Mouse (Mus musculus) midbrain, embryonic 10.5 days (tissue): ENCODE measurements around the gene Fancl. TPM values are rescaled to one million over a fixed set of nuclear protein-coding genes. Genes with fewer than 3 reads are reported as not detected.

Experiments
- DNase-seq: peaks from one replicate; pipeline ENCODE4 v3.0.0-alpha.2; 2017; ENCODE audit warnings: low spot score
- H3K27ac ChIP-seq: fragments of 300-500 bp; sonication (generic); replicated peaks from 2 replicates; pipeline ENCODE4 v1.5.1; 2016; ENCODE audit warnings: mild to moderate bottlenecking
- H3K27me3 ChIP-seq: fragments of 300-500 bp; sonication (generic); 2 replicates; pipeline ENCODE4 v1.6.1; 2016; ENCODE audit warnings: low read depth, mild to moderate bottlenecking; ENCODE audit not compliant: poor library complexity, severe bottlenecking
- H3K36me3 ChIP-seq: fragments of 300-500 bp; sonication (generic); 2 replicates; pipeline ENCODE4 v1.6.1; 2016; ENCODE audit warnings: mild to moderate bottlenecking, moderate library complexity
- H3K4me1 ChIP-seq: fragments of 300-500 bp; sonication (generic); 2 replicates; pipeline ENCODE4 v1.6.1; 2016
- H3K4me3 ChIP-seq: fragments of 300-500 bp; sonication (generic); 2 replicates; pipeline ENCODE4 v1.5.1; 2016; ENCODE audit warnings: mild to moderate bottlenecking, moderate library complexity
- H3K9me3 ChIP-seq: fragments of 300-500 bp; sonication (generic); replicated peaks from 2 replicates; pipeline ENCODE4 v1.6.1; 2016; ENCODE audit warnings: mild to moderate bottlenecking
- WGBS: fragments of 180-500 bp; shearing (Covaris S2); methylation state at CpG from one replicate; pipeline ENCODE4 v1.1.7; 2016; 5-methylcytosine and 5-hydroxymethylcytosine counted together
- polyA plus RNA-seq: library from polyadenylated mRNA; unstranded; fragments of >200 nt; fragmentation: Nextera tagmentation; extraction: Ambion mirVana; gene quantifications from 2 replicates; pipeline ENCODE4 v1.2.1, GENCODE M21; 2016

The Fancl gene
- polyA plus RNA-seq, 1 experiment from 2014 or later: 37.6 TPM

DNA sequence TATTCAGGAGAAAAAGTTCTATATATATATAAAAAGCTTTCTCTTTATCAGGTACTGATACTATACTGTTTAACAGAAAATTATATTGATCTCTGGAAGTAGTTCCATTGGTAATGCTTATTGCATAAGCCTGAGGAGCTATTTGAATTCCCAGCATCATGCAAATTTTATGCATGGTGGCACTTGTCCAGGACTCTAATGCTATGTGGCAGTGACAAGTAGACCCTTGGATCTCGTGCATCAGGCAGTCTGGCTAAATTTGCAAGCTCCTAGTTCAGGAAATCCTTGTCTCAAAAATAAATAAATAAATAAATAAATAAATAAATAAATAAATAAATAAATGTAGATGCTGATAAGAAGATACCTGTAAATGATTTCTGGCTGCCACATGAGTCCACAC lies 55.2 kb downstream of the Fancl start:
- no peaks in the 10 kb centered on the region for H3K4me1 ChIP-seq
- 0 out of 2 replicates have a peak, but pooled peaks cover 3% of the 10 kb centered on the region for H3K36me3 ChIP-seq
- DNase-seq: no peak
- H3K27me3 ChIP-seq: no peaks in the 10 kb centered on the region
- no peaks in the 10 kb centered on the region for H3K9me3 ChIP-seq
- no peak overlapping the region for H3K27ac ChIP-seq
- H3K4me3 ChIP-seq: no peak overlapping the region
- 75% methylated on average over 1 of the region's 1 CpGs for WGBS

GRCm38 (mm10) chr11:26444374-26444773 lies 58.4 kb downstream of the Fancl start:
- Histone ChIP-seq H3K36me3 (peaks cover 6% of the 10 kb centered on the region; the same call in 1 of the 2 replicates), H3K9me3 (no peaks in the 10 kb centered on the region), H3K4me1 (no peaks in the 10 kb centered on the region), H3K4me3 (no peak overlapping the region), H3K27me3 (no peaks in the 10 kb centered on the region), H3K27ac (no peak overlapping the region)
- DNase-seq: no peak

DNA sequence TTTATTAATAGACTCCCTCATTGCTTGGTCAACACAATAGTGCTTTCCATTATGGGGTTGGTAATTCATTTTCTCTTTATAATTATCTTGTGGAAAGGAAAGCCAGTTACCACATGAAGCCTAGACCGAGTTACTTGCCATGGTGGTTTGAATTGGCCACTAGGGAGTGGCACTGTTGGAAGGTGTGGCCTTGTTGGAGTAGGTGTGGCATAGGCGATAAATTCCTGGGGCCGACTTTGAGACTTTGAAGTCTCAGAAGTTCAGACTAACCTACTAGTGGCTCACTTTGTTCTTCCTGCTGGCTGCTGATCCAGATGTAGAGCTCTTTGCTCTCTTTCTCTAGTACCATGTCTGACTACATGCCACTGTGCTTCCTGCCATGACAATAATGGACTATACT lies 63.9 kb downstream of the Fancl start:
- no peak overlapping the region for H3K27ac ChIP-seq
- no peaks in the 10 kb centered on the region for H3K9me3 ChIP-seq
- H3K4me3 ChIP-seq: no peak overlapping the region
- H3K36me3 ChIP-seq: peaks cover 3% of the 10 kb centered on the region; the same call in 1 of the 2 replicates
- H3K4me1 ChIP-seq: no peaks in the 10 kb centered on the region
- DNase-seq: no peak
- WGBS: 86% methylated on average over 3 of the region's 3 CpGs
- no peaks in the 10 kb centered on the region for H3K27me3 ChIP-seq

DNA sequence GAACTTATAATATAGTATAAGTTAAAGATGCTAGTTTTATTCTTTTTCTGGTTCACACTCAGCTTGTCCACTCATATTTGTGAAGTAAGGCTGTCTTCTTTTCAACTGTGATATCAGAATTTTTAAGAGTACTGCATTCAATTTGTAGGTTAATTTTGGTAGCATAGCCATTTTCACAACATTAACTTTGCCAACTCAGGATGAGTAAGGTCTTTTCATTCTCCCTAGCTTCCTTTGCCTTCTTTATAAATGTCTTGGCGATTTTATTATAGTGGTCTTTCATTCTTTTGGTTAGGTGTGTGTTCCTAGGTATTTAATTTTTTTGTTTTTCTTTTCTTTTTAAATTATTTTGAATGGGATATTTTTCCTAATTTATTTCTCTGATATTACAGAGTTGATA lies 64.7 kb downstream of the Fancl start:
- no peaks in the 10 kb centered on the region for H3K9me3 ChIP-seq
- DNase-seq: no peak
- no peak overlapping the region for H3K4me3 ChIP-seq
- no peak overlapping the region for H3K27ac ChIP-seq
- no peaks in the 10 kb centered on the region for H3K27me3 ChIP-seq
- H3K36me3 ChIP-seq: peaks cover 3% of the 10 kb centered on the region; the same call in 1 of the 2 replicates
- WGBS: 100% methylated on average over 1 of the region's 1 CpGs
- H3K4me1 ChIP-seq: no peaks in the 10 kb centered on the region

- WGBS: 91% methylated on average over 2 of the region's 2 CpGs
- Histone ChIP-seq H3K27me3 (no peaks in the 10 kb centered on the region), H3K36me3 (peaks cover 3% of the 10 kb centered on the region; the same call in 1 of the 2 replicates), H3K4me3 (no peak overlapping the region), H3K4me1 (no peaks in the 10 kb centered on the region), H3K9me3 (no peaks in the 10 kb centered on the region), H3K27ac (no peak overlapping the region)
- no peak for DNase-seq
Measured at GRCm38 (mm10) chr11:26451228-26451627, 65.3 kb downstream of the Fancl start.

DNA sequence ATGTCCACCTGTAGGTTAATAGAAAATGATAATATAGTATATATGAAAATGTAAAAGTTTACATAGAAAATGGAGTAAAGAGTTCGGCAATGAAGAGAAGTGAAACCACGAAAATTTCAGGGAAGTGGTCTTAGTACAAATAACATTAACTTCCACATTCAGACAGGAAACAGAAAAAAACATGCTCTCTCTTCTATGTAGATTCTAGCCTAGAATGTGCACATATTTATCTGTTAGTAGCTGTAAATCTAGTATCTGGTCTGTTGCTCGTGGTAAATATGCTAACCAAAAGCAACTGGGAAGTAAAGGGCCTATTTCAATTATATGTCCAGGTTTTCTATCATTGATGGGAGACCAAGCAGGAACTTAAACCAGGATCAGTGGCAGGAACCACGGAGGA lies 66.8 kb downstream of the Fancl start:
- H3K27me3 ChIP-seq: no peaks in the 10 kb centered on the region
- no peaks in the 10 kb centered on the region for H3K9me3 ChIP-seq
- 92% methylated on average over 4 of the region's 4 CpGs for WGBS
- no peaks in the 10 kb centered on the region for H3K36me3 ChIP-seq
- no peaks in the 10 kb centered on the region for H3K4me1 ChIP-seq
- no peak overlapping the region for H3K27ac ChIP-seq
- no peak overlapping the region for H3K4me3 ChIP-seq
- no peak for DNase-seq

DNA sequence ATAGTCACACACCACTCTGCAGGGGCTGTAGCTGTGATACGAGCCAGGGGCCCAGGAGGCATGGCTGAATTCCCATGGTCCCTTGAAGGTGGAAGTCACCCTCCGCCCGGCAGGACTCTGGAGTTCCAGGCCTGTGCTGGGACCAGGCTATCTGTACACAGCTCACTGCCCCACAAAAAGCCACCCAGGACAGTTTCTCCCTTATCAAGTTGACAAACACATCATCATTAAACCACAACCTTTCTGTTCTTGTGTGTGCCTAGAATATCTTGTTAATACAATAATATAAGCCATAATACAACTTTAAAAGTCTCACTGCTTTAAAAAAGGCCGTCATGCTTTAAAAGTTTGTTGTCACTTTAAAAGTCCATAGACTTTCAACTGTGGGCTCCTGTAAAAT lies 68.1 kb downstream of the Fancl start:
- no peak overlapping the region for H3K4me3 ChIP-seq
- no peaks in the 10 kb centered on the region for H3K27me3 ChIP-seq
- no peaks in the 10 kb centered on the region for H3K36me3 ChIP-seq
- no peak overlapping the region for H3K27ac ChIP-seq
- DNase-seq: no peak
- no peaks in the 10 kb centered on the region for H3K4me1 ChIP-seq
- WGBS: 87% methylated on average over 4 of the region's 4 CpGs
- H3K9me3 ChIP-seq: no peaks in the 10 kb centered on the region

GRCm38 (mm10) chr11:26477037-26477739 lies 91.3 kb downstream of the Fancl start:
- DNase-seq: no peak
- H3K4me1 ChIP-seq: no peaks in the 10 kb centered on the region
- no peak overlapping the region for H3K4me3 ChIP-seq
- no peak overlapping the region for H3K27ac ChIP-seq
- 88% methylated on average over 6 of the region's 6 CpGs for WGBS
- peaks cover 32% of the 10 kb centered on the region for H3K36me3 ChIP-seq
- no peaks in the 10 kb centered on the region for H3K27me3 ChIP-seq
- no peaks in the 10 kb centered on the region for H3K9me3 ChIP-seq

DNA sequence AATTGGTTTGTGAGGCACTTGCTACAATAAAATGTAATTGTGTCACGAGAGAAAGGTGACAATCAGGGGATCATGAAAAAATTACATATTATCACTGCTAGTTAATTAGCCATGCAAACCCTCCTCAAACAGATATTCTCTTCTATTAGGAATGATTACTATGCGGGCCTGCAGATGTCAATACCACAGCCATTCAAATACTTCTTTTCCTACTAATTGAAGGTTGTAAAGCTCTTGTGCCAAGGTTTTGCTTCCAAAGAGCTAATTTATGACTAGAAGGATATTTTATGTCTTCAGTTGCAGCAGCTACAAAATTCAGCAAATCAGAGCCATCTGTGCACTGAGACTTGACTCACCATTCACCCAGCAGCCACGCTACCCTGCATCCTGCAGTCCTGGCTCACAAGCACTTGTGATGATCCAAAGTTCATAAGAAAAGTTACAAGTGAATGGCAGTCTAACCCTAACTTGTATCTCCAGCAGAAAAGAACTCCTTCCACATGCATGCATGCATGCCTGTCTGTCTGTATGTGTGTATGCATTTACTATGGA lies 95.8 kb downstream of the Fancl start:
- 89% methylated on average over 3 of the region's 3 CpGs for WGBS
- Histone ChIP-seq H3K27me3 (no peaks in the 10 kb centered on the region), H3K4me3 (no peak overlapping the region), H3K27ac (no peak overlapping the region), H3K9me3 (no peaks in the 10 kb centered on the region), H3K36me3 (peaks cover 1% of the 10 kb centered on the region; the same call in 1 of the 2 replicates), H3K4me1 (no peaks in the 10 kb centered on the region)
- no peak for DNase-seq

DNA sequence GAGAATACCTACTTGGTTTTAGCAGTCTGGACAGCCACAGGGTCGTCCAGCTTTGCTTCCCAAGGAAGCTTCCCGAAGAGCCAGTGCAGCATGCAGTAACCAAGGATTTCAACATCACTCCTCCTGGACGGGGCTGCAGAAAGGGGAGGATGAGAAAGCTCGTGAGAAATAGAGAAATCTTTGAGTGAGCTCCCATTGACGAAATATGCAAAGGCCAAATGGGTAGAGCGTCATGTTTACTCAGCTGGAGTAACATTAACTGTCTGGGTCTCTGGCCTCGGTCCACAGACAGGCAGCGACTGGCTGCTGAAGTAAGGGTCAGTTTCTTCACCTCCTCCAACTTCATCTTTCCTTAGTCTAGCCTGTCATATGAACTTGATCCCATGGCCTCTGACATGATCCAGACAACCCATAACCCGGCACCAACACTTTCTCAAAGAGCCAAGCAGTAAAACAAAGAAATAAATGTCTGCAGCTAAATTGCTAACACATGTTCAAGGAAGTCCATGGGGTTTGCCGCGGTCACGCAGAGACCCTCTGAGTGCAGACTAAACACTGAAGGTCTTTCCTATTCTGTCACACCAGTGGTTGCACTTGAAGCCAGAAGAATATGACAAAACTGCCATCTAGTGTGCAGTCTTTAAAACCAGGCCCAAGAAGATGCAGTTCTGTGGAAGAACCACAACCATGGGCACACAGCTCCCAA lies 104.0 kb downstream of the Fancl start:
- no peaks in the 10 kb centered on the region for H3K27me3 ChIP-seq
- no peak overlapping the region for H3K27ac ChIP-seq
- H3K4me1 ChIP-seq: no peaks in the 10 kb centered on the region
- H3K9me3 ChIP-seq: no peaks in the 10 kb centered on the region
- H3K36me3 ChIP-seq: peaks cover 4% of the 10 kb centered on the region; the same call in 1 of the 2 replicates
- DNase-seq: peak; percentile 20
- H3K4me3 ChIP-seq: no peak overlapping the region
- WGBS: 70% methylated on average over 12 of the region's 12 CpGs

DNA sequence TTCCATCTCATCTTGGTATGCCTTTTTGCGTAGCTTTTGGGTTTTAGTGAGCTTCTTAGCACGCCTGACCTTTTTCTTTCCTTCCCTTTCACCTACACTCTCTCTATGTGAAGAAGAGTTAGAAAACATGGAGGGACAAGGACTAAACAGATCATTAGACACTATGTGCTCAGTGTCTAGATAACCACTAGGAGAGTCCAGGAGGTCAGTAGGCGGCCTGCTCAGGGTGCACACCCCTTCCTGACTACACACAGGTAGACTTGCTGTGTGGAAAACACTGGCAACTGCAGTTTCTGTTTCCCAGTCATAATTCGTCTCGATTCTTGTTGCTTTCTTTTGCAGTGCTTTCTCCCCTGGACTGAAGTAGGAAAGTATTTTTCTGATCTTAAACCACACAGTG lies 110.0 kb downstream of the Fancl start:
- H3K27ac ChIP-seq: no peak overlapping the region
- no peak overlapping the region for H3K4me3 ChIP-seq
- H3K36me3 ChIP-seq: no peaks in the 10 kb centered on the region
- no peak for DNase-seq
- no peaks in the 10 kb centered on the region for H3K9me3 ChIP-seq
- no peaks in the 10 kb centered on the region for H3K4me1 ChIP-seq
- 88% methylated on average over 5 of the region's 5 CpGs for WGBS
- no peaks in the 10 kb centered on the region for H3K27me3 ChIP-seq

DNA sequence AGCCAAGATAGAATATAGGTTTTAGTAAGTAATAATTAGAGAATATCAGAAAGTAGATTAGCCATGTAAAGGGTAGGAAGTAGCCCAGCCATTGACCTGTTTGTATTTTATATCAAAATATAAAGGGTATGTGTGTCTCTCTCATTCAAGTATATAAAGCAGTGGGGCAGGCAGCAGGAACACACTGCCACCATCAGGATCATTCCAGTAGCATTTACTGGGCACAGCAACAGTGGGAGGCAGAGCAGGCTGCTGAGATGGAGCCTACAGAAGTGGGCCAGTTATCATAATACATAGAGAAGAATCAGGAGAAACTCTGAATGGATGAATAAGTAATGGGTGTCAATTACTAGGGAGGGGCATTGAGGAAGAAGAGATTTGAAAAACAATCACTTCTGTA lies 127.7 kb downstream of the Fancl start:
- no peaks in the 10 kb centered on the region for H3K27me3 ChIP-seq
- no peaks in the 10 kb centered on the region for H3K4me1 ChIP-seq
- H3K27ac ChIP-seq: no peak overlapping the region
- no peak for DNase-seq
- H3K36me3 ChIP-seq: peaks cover 10% of the 10 kb centered on the region
- H3K4me3 ChIP-seq: no peak overlapping the region
- peaks cover 4% of the 10 kb centered on the region for H3K9me3 ChIP-seq

GRCm38 (mm10) chr11:26516086-26516485 lies 130.2 kb downstream of the Fancl start:
- H3K36me3 ChIP-seq: no peaks in the 10 kb centered on the region
- H3K27me3 ChIP-seq: no peaks in the 10 kb centered on the region
- WGBS: 86% methylated on average over 2 of the region's 2 CpGs
- H3K4me1 ChIP-seq: no peaks in the 10 kb centered on the region
- H3K9me3 ChIP-seq: no peaks in the 10 kb centered on the region
- no peak for DNase-seq
- H3K27ac ChIP-seq: no peak overlapping the region
- H3K4me3 ChIP-seq: no peak overlapping the region
